In genomic region chr2:38162486-38162885, GRCm38 (mm10) we compare ENCODE assay signal across 21 mouse cellular contexts.
A peak's percentile ranks its signal among the peaks of the same experiment; 100 is the strongest.
DNase-seq lines count a peak whose midpoint lies in the region; ATAC-seq lines count a peak whose summit lies in the region.
"Had no signal": no experiment of that assay in that cellular context is flagged by ENCODE, and none has a peak within 500 bp of the region (broad histone marks: within the 10 kb centered on the region; RNA-seq: fewer than 3 reads in every experiment).

No protein-coding gene starts in this region.

- H3K4me2 ChIP-seq in embryonic facial prominence, embryonic 14.5 days (ENCODE audit: low read depth, low read length) = no peak overlapping the region
- H3K4me2 ChIP-seq: forebrain, embryonic 13.5 days; heart, embryonic 11.5 days; neural tube, embryonic 12.5 days had no signal

- H3K27ac ChIP-seq in embryonic facial prominence, embryonic 14.5 days (replicated peaks; ENCODE audit: low read depth, low read length) = no peak overlapping the region
- H3K27ac ChIP-seq in embryonic facial prominence, embryonic 10.5 days (replicated peaks) = no peak overlapping the region
- H3K27ac ChIP-seq in limb, embryonic 10.5 days = no peak overlapping the region
- H3K27ac ChIP-seq: forebrain, embryonic 13.5 days; kidney, postnatal 0 days; layer of hippocampus, adult 2 months; neural tube, embryonic 12.5 days had no signal

- no peaks in the 10 kb centered on the region for H3K9me3 ChIP-seq in embryonic facial prominence, embryonic 14.5 days (ENCODE audit: control insufficient read depth, low read length)
- no peaks in the 10 kb centered on the region for H3K9me3 ChIP-seq in embryonic facial prominence, embryonic 10.5 days
- H3K9me3 ChIP-seq in limb, embryonic 10.5 days (replicated peaks) = no peaks in the 10 kb centered on the region
- H3K9me3 ChIP-seq: forebrain, embryonic 13.5 days; neural tube, embryonic 12.5 days had no signal

- H3K4me1 ChIP-seq in embryonic facial prominence, embryonic 14.5 days (ENCODE audit: control insufficient read depth, insufficient read depth, low read length) = no peaks in the 10 kb centered on the region
- H3K4me1 ChIP-seq in embryonic facial prominence, embryonic 10.5 days = peaks cover 7% of the 10 kb centered on the region; the same call in 1 of the 2 replicates
- H3K4me1 ChIP-seq in limb, embryonic 10.5 days = no peaks in the 10 kb centered on the region
- H3K4me1 ChIP-seq: neural tube, embryonic 12.5 days had no signal

- H3K4me3 ChIP-seq in embryonic facial prominence, embryonic 14.5 days (ENCODE audit: low read depth, low read length) = no peak overlapping the region
- H3K4me3 ChIP-seq in embryonic facial prominence, embryonic 10.5 days = no peak overlapping the region
- H3K4me3 ChIP-seq in limb, embryonic 10.5 days = no peak overlapping the region
- H3K4me3 ChIP-seq: forebrain, embryonic 13.5 days; layer of hippocampus, adult 2 months; neural tube, embryonic 12.5 days had no signal

- no peaks in the 10 kb centered on the region for H3K36me3 ChIP-seq in embryonic facial prominence, embryonic 14.5 days (ENCODE audit: control insufficient read depth, insufficient read depth, low read length)
- no peaks in the 10 kb centered on the region for H3K36me3 ChIP-seq in embryonic facial prominence, embryonic 10.5 days (replicated peaks)
- no peaks in the 10 kb centered on the region for H3K36me3 ChIP-seq in limb, embryonic 10.5 days
- H3K36me3 ChIP-seq: neural tube, embryonic 12.5 days had no signal

- ATAC-seq in embryonic facial prominence, embryonic 14.5 days (ENCODE audit: low read depth) = no peak; the same call in 1 of the 2 replicates
- ATAC-seq: forebrain, embryonic 13.5 days; hindbrain, embryonic 16.5 days; intestine, postnatal 0 days had no signal

- peak; percentile 56 for DNase-seq in embryonic facial prominence, embryonic 14.5 days (ENCODE audit: low spot score)
- no peak for DNase-seq in embryonic facial prominence, embryonic 10.5 days (ENCODE audit: low spot score)
- peak; percentile 12 for DNase-seq in lung, postnatal 10 days
- no peak for DNase-seq in lung, postnatal 14 days
- peak; percentile 56 for DNase-seq in embryo, embryonic 10 days (ENCODE audit: low spot score)
- DNase-seq in retina, embryonic 14.5 days (ENCODE audit: low spot score) = peak; percentile 84
- DNase-seq in limb, embryonic 10.5 days (ENCODE audit: low spot score) = no peak
- no peak for DNase-seq in testis, postnatal 10 days (ENCODE audit: low spot score)
- DNase-seq: cerebellum, adult 11 months; heart, postnatal 14 days; left cerebral cortex, postnatal 4 days; right cerebral cortex, postnatal 4 days; thymus, postnatal 36 days had no signal

- 72% methylated on average over 3 of the region's 3 CpGs for WGBS in embryonic facial prominence, embryonic 14.5 days
- 79% methylated on average over 3 of the region's 3 CpGs for WGBS in embryonic facial prominence, embryonic 10.5 days
- WGBS in limb, embryonic 10.5 days = 91% methylated on average over 3 of the region's 3 CpGs

- H3K27me3 ChIP-seq in embryonic facial prominence, embryonic 14.5 days (replicated peaks; ENCODE audit: control insufficient read depth, insufficient read depth, low read length) = no peaks in the 10 kb centered on the region
- H3K27me3 ChIP-seq in embryonic facial prominence, embryonic 10.5 days (replicated peaks; ENCODE audit: low read depth, poor library complexity, severe bottlenecking) = no peaks in the 10 kb centered on the region
- H3K27me3 ChIP-seq in limb, embryonic 10.5 days (ENCODE audit: low read depth, poor library complexity, severe bottlenecking) = no peaks in the 10 kb centered on the region
- H3K27me3 ChIP-seq: forebrain, embryonic 13.5 days; neural tube, embryonic 12.5 days had no signal

- H3K9ac ChIP-seq in embryonic facial prominence, embryonic 14.5 days (ENCODE audit: low read depth, low read length) = no peak overlapping the region
- H3K9ac ChIP-seq: forebrain, embryonic 13.5 days; liver, embryonic 14.5 days; neural tube, embryonic 12.5 days had no signal

Comparison
In these comparisons a context has a peak if more than half of its experiments do, and no peak if none do; other contexts are left out.
1. DNase-seq: peak in embryonic facial prominence, embryonic 14.5 days (single experiment), lung, postnatal 10 days (single experiment), embryo, embryonic 10 days (single experiment) and retina, embryonic 14.5 days (single experiment); none in embryonic facial prominence, embryonic 10.5 days (single experiment), lung, postnatal 14 days (single experiment), limb, embryonic 10.5 days (single experiment) and testis, postnatal 10 days (single experiment).